Mouse (Mus musculus): Measurements from ENCODE around the gene Nptx2.
A peak's percentile ranks its signal among the peaks of the same experiment; 100 is the strongest.

The Nptx2 gene

GRCm38 (mm10) chr5:144545653-144546422, at the start of gene Nptx2:
Nptx2 (plus strand) TSS chr5:144545902.
- peak; percentile 8 for DNase-seq

- no peak for DNase-seq
Observed at GRCm38 (mm10) chr5:144496481-144496880, 49.2 kb upstream of the Nptx2 start.

GRCm38 (mm10) chr5:144504239-144504638, 41.5 kb upstream of the Nptx2 start:
- DNase-seq: no peak

DNA sequence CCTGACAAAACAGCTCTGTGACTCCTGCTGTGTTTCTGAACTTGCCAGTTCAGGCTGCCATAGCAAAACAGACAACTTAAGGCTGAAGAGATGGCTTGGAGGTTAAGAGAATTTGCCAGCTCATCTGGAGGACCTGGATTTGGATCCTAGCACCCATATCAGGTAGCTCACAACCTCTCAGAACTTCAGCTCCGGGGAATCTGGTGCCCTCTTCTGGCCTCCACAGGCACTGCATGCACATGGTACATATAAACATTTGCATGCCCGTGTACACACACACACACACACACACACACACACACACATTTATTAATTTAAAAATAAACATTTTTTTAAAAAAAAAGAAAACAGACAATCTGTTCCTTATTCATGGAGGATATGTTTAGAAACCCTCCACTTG, 40.0 kb upstream of the Nptx2 start:
- no peak for DNase-seq

GRCm38 (mm10) chr5:144506156-144506555, 39.5 kb upstream of the Nptx2 start:
- DNase-seq: no peak

DNA sequence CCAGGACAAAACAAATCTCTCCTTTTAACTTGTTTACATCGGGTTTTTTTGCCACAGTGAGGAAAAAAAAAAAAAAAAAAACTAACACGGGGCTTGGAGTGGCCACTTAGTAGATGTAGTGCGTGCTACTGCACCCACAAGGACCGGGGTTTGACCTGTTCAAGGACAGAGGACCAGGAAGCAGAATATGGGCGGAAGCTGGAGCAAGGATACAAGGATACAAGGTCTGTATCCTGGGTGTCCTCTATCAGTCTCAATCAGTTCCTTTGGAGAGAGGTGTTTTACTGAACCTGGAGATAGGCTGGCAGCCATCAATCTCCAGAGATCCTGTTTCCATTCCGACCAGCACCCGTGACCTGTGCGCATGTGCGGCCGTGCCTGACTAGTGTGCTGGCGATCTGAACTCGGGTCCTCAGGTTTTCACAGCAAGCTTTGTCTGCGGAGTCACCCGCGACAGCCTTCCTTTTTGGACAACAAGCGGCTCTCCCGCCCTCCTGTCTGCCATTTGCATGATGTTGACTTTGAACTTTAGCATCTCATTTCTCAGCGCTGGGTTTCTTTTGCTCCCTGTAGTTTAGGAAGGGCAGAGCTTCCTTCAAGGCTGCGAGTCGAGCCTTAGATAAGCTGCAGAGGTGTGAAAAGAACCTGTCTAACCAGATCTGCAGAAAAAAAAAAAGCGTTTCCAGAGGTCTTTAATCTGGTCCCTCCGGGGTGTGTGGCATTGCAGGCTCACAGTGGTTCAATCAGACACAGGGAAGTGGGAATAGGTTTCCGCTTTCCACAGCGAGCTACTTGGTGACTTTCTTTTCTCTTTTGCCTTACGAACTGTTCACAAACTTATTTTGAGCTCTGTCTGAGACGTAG, 38.8 kb upstream of the Nptx2 start:
- DNase-seq: no peak

DNA sequence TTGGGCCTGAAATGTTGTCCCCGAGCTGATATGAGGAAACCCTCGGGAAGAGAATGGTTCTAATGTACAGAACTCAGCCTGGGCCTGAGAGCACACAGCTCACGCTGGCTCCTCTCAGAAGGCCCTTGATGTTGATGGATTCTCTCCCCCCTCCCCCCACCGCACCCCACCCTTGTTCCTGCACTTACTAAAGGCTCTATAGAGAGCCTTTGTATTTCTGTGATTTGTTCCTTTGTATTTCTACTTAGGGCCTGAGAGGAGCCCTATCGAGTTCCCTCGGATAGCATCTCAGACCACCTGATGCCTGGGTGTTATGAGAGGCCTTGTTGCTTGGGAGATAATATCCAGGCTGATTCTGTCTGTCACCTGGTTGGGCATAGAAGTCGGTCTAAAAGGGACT, 36.3 kb upstream of the Nptx2 start:
- no peak for DNase-seq

- no peak for DNase-seq
Observed at GRCm38 (mm10) chr5:144514738-144515137, 31.0 kb upstream of the Nptx2 start.

DNA sequence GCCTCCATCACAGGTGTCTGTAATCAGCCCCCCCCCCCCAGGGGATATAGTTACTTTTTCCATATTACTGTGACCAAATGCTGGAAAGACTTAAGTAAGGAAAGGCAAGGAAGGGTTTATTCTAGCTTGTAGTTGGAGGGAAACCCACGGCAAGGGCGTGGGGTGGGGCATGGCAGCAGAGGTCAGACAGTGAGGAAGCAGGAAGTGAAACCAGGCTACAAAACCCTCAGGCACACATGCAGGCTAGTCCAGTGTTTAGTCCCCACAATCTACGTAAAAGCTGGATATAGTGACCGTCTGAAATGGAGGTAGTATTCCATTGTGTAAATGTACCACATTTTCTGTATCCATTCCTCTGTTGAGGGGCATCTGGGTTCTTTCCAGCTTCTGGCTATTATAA, 30.5 kb upstream of the Nptx2 start:
- no peak for DNase-seq

- no peak for DNase-seq
Observed at GRCm38 (mm10) chr5:144520096-144520495, 25.6 kb upstream of the Nptx2 start.

DNA sequence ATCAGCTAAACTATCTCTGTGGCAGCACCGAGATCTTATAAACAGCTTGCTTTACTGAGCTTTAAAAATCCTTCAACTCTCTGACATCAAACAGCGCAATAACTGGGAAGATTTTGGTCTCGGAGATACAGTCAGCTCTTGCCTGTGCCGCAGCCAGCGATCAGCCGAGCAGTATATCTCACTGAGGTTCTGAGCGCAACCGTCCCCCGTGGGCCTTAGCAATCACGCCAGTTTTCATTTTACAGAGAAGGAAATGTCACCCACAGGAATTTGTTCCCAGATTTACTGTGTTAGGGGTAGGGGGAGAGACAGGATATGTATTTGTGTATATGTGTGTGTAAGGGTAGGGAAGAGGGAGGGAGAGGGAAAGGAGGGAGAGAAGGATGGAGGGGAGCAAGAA, 20.9 kb upstream of the Nptx2 start:
- no peak for DNase-seq

DNA sequence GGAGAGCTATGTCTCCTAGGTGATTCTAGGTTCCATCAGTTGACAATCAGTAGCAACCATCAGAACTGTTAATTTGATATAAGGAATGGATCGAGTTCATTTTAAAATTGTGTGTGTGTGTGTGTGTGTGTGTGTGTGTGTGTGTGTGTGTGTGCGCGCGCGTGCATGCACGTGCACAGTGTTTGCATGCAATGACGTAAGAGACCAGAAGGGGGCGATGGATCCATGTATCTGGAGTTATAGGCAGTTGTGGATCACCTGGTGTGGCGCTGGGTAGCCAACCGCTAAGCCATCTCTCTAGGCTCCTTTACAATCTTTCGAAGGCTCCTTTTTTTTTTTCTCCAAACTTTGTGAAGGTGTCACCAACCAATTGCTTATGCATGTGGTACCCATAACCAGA, 16.6 kb upstream of the Nptx2 start:
- DNase-seq: no peak

GRCm38 (mm10) chr5:144542711-144543308, 2.9 kb upstream of the Nptx2 start:
- no peak for DNase-seq

- no peak for DNase-seq
Observed at GRCm38 (mm10) chr5:144546423-144546995, 807 bp downstream of the Nptx2 start.

- no peak for DNase-seq
Observed at GRCm38 (mm10) chr5:144547333-144547878, 1.7 kb downstream of the Nptx2 start.

DNA sequence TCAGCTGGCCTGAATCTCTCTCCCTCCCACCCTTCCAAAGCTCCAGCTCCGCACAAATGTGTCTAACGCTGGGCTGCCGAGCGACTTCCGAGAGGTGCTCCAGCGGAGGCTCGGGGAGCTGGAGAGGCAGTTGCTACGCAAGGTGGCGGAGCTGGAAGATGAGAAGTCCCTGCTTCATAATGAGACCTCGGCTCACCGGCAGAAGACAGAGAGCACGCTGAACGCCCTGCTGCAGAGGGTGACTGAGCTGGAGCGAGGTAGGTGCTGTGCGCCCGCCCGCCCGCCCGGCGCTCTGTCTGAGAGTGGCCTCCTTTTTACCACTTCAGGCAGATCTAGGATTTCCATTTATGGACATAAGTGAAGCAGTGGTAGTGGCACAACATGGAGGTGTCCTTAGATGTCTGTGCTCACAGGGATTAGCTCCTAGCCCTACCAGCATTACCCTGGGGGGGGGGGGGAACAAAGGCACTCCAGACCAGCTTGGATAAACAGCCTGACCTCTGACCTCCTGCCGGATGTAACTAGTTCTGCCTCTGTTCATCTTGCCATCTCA, 2.5 kb downstream of the Nptx2 start:
- DNase-seq: no peak

- no peak for DNase-seq
Observed at GRCm38 (mm10) chr5:144550003-144550402, 4.3 kb downstream of the Nptx2 start.

- DNase-seq: no peak
Observed at GRCm38 (mm10) chr5:144550622-144551137, 5.0 kb downstream of the Nptx2 start.

GRCm38 (mm10) chr5:144556710-144557109, 11.0 kb downstream of the Nptx2 start:
- no peak for DNase-seq

- DNase-seq: no peak
Observed at GRCm38 (mm10) chr5:144557363-144557762, 11.7 kb downstream of the Nptx2 start.

GRCm38 (mm10) chr5:144558481-144558880, 12.8 kb downstream of the Nptx2 start:
- DNase-seq: no peak

DNA sequence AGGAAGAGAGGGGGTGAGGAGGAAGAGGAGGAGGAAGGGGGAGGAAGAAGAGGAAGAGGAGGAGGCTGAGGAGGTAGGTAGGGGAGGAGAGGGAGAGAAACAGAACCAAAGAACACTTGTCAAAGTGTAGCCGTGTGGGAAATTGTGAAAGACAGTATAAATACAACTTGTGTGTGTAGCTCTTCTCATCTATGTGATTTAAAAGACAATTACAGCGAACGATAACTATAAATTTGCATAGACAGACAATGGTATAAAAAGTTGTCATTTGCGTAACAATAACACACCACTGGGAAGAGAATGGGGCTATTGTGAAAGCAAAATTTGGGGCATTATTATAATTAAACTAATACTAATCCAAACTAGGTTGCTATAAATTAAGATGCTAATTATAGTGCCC, 20.0 kb downstream of the Nptx2 start:
- no peak for DNase-seq

DNA sequence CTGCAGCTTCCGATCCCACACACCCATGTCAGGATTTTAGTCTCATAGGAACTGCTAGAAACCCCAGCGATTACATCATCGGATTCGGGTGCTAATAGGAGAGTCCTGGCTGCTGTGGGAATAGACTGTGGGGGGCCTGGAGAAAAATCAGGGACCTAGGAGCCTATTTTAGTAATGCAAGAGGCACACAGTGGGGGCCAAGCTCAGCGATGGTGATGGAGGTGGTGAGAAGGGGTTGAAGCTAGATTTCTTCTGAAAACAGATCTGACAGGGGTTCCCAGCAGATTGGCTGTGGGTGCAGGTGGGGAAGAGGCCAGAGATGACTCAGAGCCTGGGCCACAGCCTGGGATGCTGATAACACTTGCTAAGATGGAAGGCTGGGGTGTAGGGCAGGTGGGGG, 39.4 kb downstream of the Nptx2 start:
- no peak for DNase-seq

Data from cerebellum, adult 11 months (tissue).